Mouse (Mus musculus): ENCODE measurements at regions not wholly inside any gene's neighbourhood (a gene's known extent, or its start where the extent isn't known, plus 50 kb on each side); places are given as distances from the start of the nearest gene placed in this dataset.

DNA sequence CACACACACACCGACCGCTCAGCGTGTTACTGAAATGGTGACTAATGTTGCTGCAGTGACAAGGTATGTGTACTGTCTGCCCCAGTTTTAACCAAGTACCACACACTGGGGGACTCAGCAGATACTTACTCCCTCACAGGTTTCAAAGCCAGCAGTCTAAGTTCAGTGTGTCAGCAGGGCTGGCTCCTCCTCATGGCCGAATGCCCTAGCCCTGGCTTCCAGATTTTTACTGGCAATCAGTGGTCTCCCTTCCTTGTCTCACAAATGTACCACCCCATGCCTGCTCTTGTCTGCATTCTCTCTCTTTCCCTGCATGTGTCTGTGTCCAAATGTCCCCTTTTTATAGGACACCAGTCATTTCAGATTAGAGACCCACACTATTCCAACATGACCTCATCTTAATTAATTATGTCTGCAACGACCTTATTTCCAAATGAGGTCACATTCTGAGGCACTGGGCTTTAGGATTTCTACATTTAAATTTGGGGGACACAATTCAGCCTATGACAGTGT, 114.7 kb downstream of the Uri1 start:
- Histone ChIP-seq H3K27ac (ENCODE audit: low read length) (no peak overlapping the region), H3K36me3 (ENCODE audit: control insufficient read depth, insufficient read depth, low read length) (no peaks in the 10 kb centered on the region), H3K4me3 (replicated peaks; ENCODE audit: low read length) (no peak overlapping the region), H3K9me3 (replicated peaks; ENCODE audit: control insufficient read depth, low read length) (no peaks in the 10 kb centered on the region), H3K27me3 (ENCODE audit: control insufficient read depth, insufficient read depth, low read length) (no peaks in the 10 kb centered on the region), H3K9ac (ENCODE audit: low read length) (no peak overlapping the region), H3K4me2 (ENCODE audit: low read depth, low read length) (no peak overlapping the region), H3K4me1 (ENCODE audit: control insufficient read depth, insufficient read depth, low read length) (0 out of 2 replicates have a peak, but pooled peaks cover 5% of the 10 kb centered on the region)
- 78% methylated on average over 5 of the region's 5 CpGs for WGBS
- no peak for ATAC-seq (ENCODE audit: insufficient read depth, low FRiP score)

DNA sequence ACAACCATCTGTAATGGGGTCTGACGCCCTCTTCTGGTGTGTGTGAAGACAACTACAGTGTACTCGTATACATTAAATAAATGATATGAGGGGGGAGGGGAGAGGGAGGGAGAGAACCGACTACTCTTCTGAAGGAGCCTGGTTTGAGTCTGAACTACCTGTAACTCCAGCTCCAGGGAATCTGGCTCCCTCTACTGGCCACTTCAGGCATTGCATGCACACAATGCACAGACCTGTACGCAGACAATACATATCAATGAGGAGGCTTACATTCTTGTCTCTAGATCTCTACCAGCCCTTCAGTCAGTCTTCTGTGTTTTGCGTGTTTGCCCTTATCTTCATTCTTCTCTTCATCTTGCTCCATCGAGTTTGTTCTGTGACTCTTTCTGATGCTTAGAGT, 120.4 kb upstream of the Zfp536 start:
- WGBS = 80% methylated on average over 6 of the region's 6 CpGs
- Histone ChIP-seq H3K4me2 (ENCODE audit: low read depth, low read length) (no peak overlapping the region), H3K9me3 (replicated peaks; ENCODE audit: control insufficient read depth, low read length) (no peaks in the 10 kb centered on the region), H3K36me3 (ENCODE audit: control insufficient read depth, insufficient read depth, low read length) (no peaks in the 10 kb centered on the region), H3K27ac (ENCODE audit: low read length) (no peak overlapping the region), H3K4me3 (replicated peaks; ENCODE audit: low read length) (no peak overlapping the region), H3K4me1 (ENCODE audit: control insufficient read depth, insufficient read depth, low read length) (no peaks in the 10 kb centered on the region), H3K27me3 (ENCODE audit: control insufficient read depth, insufficient read depth, low read length) (no peaks in the 10 kb centered on the region), H3K9ac (ENCODE audit: low read length) (no peak overlapping the region)
- no peak for ATAC-seq (ENCODE audit: insufficient read depth, low FRiP score)

DNA sequence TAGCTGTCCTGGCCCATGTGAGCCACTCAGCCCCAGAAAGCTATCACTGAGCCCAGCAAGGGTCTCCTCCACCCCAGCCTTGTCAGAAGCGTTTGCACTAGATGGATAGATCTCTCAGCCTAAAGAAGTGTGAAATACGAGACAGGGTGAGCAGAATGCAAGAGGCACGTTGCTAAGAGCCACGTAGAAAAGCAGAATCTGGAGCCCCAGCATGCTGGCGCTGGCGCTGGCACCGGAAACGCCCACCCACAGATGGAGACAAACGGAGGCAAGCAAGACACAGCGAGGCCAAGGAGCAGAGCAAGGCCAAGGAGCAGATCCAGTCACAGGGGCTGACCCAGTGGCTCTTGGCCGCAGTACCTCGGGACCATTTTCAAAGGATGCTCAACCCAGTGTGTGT, 100.9 kb upstream of the Zfp536 start:
- H3K4me3 ChIP-seq (replicated peaks; ENCODE audit: low read length) = no peak overlapping the region
- no peaks in the 10 kb centered on the region for H3K27me3 ChIP-seq (ENCODE audit: control insufficient read depth, insufficient read depth, low read length)
- H3K9me3 ChIP-seq (replicated peaks; ENCODE audit: control insufficient read depth, low read length) = no peaks in the 10 kb centered on the region
- ATAC-seq (ENCODE audit: insufficient read depth, low FRiP score) = no peak
- 57% methylated on average over 12 of the region's 12 CpGs for WGBS
- no peak overlapping the region for H3K9ac ChIP-seq (ENCODE audit: low read length)
- H3K4me1 ChIP-seq (ENCODE audit: control insufficient read depth, insufficient read depth, low read length) = no peaks in the 10 kb centered on the region
- H3K36me3 ChIP-seq (ENCODE audit: control insufficient read depth, insufficient read depth, low read length) = no peaks in the 10 kb centered on the region
- no peak overlapping the region for H3K4me2 ChIP-seq (ENCODE audit: low read depth, low read length)
- H3K27ac ChIP-seq (ENCODE audit: low read length) = no peak overlapping the region

DNA sequence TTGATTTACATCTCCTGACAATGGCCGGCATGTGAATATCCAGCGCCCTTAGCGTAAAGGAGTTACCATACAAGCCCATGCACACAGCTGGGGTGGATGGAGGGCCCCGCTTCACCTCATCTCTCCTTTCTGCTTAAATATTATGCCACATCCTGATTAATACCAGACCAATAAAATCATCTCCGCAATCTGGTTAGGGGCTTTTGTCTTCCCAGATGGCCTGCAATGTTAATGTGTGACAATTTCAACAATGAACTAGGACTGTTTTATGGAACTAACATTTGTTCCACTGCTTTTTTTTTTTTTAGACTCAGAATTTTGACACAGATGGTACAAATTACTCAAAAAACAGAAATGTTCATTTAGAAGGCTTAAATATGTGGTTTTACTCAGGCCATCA, 97.5 kb upstream of the Zfp536 start:
- Histone ChIP-seq H3K4me3 (replicated peaks; ENCODE audit: low read length) (no peak overlapping the region), H3K4me2 (ENCODE audit: low read depth, low read length) (no peak overlapping the region), H3K36me3 (ENCODE audit: control insufficient read depth, insufficient read depth, low read length) (no peaks in the 10 kb centered on the region), H3K9me3 (replicated peaks; ENCODE audit: control insufficient read depth, low read length) (no peaks in the 10 kb centered on the region), H3K4me1 (ENCODE audit: control insufficient read depth, insufficient read depth, low read length) (no peaks in the 10 kb centered on the region), H3K9ac (ENCODE audit: low read length) (no peak overlapping the region), H3K27ac (ENCODE audit: low read length) (no peak overlapping the region), H3K27me3 (ENCODE audit: control insufficient read depth, insufficient read depth, low read length) (no peaks in the 10 kb centered on the region)
- WGBS = 84% methylated on average over 5 of the region's 5 CpGs
- no peak for ATAC-seq (ENCODE audit: insufficient read depth, low FRiP score)

DNA sequence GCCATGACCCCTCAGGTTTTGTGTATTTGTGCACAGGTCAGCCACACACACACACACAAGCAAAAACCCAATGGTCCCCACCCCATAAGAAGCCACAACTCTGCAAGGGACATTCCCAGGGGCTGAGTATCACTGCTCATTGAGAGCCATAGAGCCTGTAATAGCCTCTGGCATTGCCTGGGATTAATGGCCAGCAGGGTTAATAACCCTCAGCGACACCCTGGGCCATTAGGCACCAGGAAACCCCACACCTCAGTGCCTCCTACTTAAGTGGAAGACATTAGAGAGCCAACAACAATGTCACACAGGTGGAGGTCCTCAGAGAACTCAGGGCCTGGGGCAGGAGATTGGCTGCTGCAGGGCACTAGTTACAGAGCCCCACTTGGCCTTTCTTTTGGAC, 93.0 kb upstream of the Zfp536 start:
- Histone ChIP-seq H3K27me3 (ENCODE audit: control insufficient read depth, insufficient read depth, low read length) (no peaks in the 10 kb centered on the region), H3K36me3 (ENCODE audit: control insufficient read depth, insufficient read depth, low read length) (no peaks in the 10 kb centered on the region), H3K27ac (ENCODE audit: low read length) (no peak overlapping the region), H3K4me2 (ENCODE audit: low read depth, low read length) (no peak overlapping the region), H3K4me3 (replicated peaks; ENCODE audit: low read length) (no peak overlapping the region), H3K9me3 (replicated peaks; ENCODE audit: control insufficient read depth, low read length) (no peaks in the 10 kb centered on the region), H3K4me1 (ENCODE audit: control insufficient read depth, insufficient read depth, low read length) (no peaks in the 10 kb centered on the region), H3K9ac (ENCODE audit: low read length) (no peak overlapping the region)
- ATAC-seq (ENCODE audit: insufficient read depth, low FRiP score) = no peak
- WGBS = 41% methylated on average over 1 of the region's 1 CpGs

DNA sequence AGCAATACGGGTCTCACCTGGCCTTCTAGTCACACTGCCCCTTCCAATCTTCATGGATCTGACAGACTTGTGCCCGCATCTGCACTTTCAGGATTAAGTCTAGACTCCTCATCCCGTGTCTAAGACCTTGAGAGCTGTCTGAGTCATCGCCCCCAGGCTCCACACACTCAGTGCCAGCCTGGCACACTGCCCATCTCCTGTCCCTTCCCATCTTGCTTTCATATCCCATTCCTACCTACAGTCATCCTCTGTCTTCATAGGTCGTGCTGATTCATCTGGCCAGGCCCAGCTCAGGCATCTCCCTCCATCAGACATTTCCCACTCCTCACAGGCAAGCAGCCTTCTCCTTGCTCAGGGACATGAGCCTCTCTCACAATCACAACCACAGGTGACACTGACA, 78.0 kb upstream of the Zfp536 start:
- Histone ChIP-seq H3K36me3 (ENCODE audit: control insufficient read depth, insufficient read depth, low read length) (no peaks in the 10 kb centered on the region), H3K4me1 (ENCODE audit: control insufficient read depth, insufficient read depth, low read length) (no peaks in the 10 kb centered on the region), H3K4me2 (ENCODE audit: low read depth, low read length) (no peak overlapping the region), H3K27me3 (ENCODE audit: control insufficient read depth, insufficient read depth, low read length) (no peaks in the 10 kb centered on the region), H3K9me3 (replicated peaks; ENCODE audit: control insufficient read depth, low read length) (no peaks in the 10 kb centered on the region), H3K27ac (ENCODE audit: low read length) (no peak overlapping the region), H3K9ac (ENCODE audit: low read length) (no peak overlapping the region), H3K4me3 (replicated peaks; ENCODE audit: low read length) (no peak overlapping the region)
- WGBS = 76% methylated on average over 5 of the region's 5 CpGs
- no peak for ATAC-seq (ENCODE audit: insufficient read depth, low FRiP score)

DNA sequence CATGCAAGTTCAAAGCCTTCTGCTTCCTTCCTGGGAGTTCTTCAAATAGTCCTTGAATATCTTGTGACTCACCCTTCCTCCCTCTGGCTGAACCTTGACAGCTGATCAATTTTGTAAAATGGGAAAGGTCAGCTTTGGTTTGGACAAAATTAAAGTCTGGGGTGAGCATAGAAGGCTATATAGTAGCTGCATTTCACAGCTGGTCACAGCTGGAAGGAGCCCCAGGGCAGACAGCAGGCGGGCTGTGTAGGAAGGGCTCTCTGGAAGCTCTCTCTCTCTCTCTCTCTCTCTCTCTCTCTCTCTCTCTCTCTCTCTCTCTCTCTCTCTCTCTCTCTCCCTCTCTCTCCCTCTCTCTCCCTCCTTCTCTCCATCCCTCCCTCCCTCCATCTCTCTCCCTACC, 71.8 kb upstream of the Zfp536 start:
- peak; percentile 81; the same call in 1 of the 2 replicates for ATAC-seq (ENCODE audit: insufficient read depth, low FRiP score)
- Histone ChIP-seq H3K9me3 (replicated peaks; ENCODE audit: control insufficient read depth, low read length) (no peaks in the 10 kb centered on the region), H3K36me3 (ENCODE audit: control insufficient read depth, insufficient read depth, low read length) (no peaks in the 10 kb centered on the region), H3K27ac (ENCODE audit: low read length) (no peak overlapping the region), H3K4me2 (ENCODE audit: low read depth, low read length) (no peak overlapping the region), H3K27me3 (ENCODE audit: control insufficient read depth, insufficient read depth, low read length) (no peaks in the 10 kb centered on the region), H3K9ac (ENCODE audit: low read length) (no peak overlapping the region), H3K4me1 (ENCODE audit: control insufficient read depth, insufficient read depth, low read length) (0 out of 2 replicates have a peak, but pooled peaks cover 12% of the 10 kb centered on the region), H3K4me3 (replicated peaks; ENCODE audit: low read length) (no peak overlapping the region)
- 56% methylated on average over 1 of the region's 1 CpGs for WGBS

DNA sequence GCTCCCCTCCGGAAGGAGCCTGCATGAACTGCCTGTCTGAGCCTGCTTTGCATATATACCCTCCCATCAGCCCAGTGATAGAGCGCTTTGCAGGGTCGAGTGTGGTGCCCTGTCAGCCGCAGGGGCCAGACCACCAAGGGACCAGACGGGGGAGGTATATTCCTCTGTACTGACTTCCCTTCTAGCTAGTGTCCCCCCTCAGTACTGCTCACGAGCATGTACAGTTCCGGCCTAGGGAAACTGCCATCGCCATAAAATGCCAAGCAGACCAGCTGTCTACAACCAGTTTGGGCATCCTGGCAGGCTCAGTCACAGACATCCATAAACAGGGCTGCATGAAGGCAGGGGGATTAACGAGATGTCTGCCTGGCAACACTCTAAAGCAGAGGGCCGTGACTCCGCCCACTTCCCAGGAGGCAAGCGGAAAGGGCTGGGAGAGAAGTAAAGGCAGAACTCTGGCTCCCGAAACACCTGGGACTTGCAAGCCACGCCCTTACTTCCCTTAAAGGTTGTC, 68.6 kb upstream of the Zfp536 start:
- no peak overlapping the region for H3K27ac ChIP-seq (ENCODE audit: low read length)
- no peaks in the 10 kb centered on the region for H3K27me3 ChIP-seq (ENCODE audit: control insufficient read depth, insufficient read depth, low read length)
- no peaks in the 10 kb centered on the region for H3K36me3 ChIP-seq (ENCODE audit: control insufficient read depth, insufficient read depth, low read length)
- ATAC-seq (ENCODE audit: insufficient read depth, low FRiP score) = peak; percentile 33; the same call in 1 of the 2 replicates
- H3K9ac ChIP-seq (ENCODE audit: low read length) = peak overlapping the region; percentile 59
- WGBS = 6% methylated on average over 14 of the region's 14 CpGs
- H3K4me1 ChIP-seq (ENCODE audit: control insufficient read depth, insufficient read depth, low read length) = 0 out of 2 replicates have a peak, but pooled peaks cover 12% of the 10 kb centered on the region
- peak overlapping the region; percentile 56 for H3K4me2 ChIP-seq (ENCODE audit: low read depth, low read length)
- H3K9me3 ChIP-seq (replicated peaks; ENCODE audit: control insufficient read depth, low read length) = no peaks in the 10 kb centered on the region
- H3K4me3 ChIP-seq (replicated peaks; ENCODE audit: low read length) = peak overlapping the region; percentile 28

DNA sequence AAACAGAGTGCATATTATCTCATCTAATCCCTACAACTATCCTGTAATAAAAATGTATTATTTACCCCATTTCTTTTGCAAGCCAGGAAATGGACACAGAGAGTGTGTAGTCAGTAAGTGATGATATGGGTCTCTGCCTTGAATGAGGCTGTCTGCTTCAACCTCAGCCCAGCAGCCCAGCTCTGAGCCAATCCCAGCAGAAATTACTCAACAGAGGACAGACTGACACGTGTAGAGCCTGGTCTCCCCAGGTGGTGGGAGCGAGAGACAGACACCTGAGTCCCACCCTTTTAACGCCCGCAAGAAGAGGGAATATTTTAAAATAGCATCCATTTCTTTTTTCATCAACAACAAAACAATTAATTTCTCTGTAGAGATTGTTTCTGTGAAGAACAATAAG, 68.1 kb upstream of the Zfp536 start:
- no peaks in the 10 kb centered on the region for H3K27me3 ChIP-seq (ENCODE audit: control insufficient read depth, insufficient read depth, low read length)
- no peak overlapping the region for H3K4me3 ChIP-seq (replicated peaks; ENCODE audit: low read length)
- 41% methylated on average over 4 of the region's 4 CpGs for WGBS
- peak overlapping the region; percentile 56 for H3K4me2 ChIP-seq (ENCODE audit: low read depth, low read length)
- no peak for ATAC-seq (ENCODE audit: insufficient read depth, low FRiP score)
- H3K9ac ChIP-seq (ENCODE audit: low read length) = no peak overlapping the region
- H3K27ac ChIP-seq (ENCODE audit: low read length) = no peak overlapping the region
- H3K4me1 ChIP-seq (ENCODE audit: control insufficient read depth, insufficient read depth, low read length) = 0 out of 2 replicates have a peak, but pooled peaks cover 12% of the 10 kb centered on the region
- H3K9me3 ChIP-seq (replicated peaks; ENCODE audit: control insufficient read depth, low read length) = no peaks in the 10 kb centered on the region
- no peaks in the 10 kb centered on the region for H3K36me3 ChIP-seq (ENCODE audit: control insufficient read depth, insufficient read depth, low read length)

Measured in stomach, embryonic 16.5 days (tissue).